In the genomic region with DNA sequence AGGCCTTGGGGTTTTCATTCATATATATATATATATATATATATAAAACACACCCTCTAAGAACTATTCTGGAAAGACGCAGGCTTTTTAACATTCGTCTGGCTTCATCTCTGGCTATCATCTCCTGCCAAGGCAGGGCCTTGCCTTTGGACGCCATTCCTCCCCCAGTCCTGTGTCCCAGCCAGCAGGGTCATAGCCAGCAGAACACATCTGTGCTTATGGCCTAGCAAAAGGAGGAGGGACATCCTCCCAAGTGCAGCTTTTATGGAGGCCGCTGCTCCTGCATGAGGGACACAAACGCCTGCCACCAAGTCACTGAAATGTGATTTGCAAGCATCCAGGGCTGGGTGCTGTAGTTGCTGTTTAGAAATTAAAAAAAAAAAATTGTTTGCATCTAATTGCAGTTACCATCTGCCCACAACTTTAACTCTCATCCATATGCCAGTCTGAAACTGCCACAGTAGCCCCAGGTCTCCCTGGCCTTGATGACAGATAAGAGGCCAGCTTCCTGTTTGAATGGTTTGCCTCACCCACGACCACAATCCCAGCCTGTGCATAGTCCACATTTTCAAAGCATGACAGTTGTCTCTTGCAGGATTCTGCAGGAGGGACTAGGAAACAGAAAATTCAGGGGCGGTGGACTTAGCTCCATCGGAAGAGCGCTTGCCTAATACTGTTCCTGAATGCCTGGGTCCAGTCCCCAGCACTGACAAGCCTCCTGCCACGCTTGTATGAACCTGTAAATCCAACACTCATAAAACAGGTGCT, we compare ENCODE assay signal across 10 mouse cellular contexts.
DNase-seq lines count a peak whose midpoint lies in the region; ATAC-seq lines count a peak whose summit lies in the region.
"Had no signal": no experiment of that assay in that cellular context is flagged by ENCODE, and none has a peak within 500 bp of the region (broad histone marks: within the 10 kb centered on the region; RNA-seq: fewer than 3 reads in every experiment).

No protein-coding gene starts in this region.

- DNase-seq in left cerebral cortex, postnatal 4 days = peak; percentile 50
- no peak for DNase-seq in left cerebral cortex, adult 18-20 months (ENCODE audit: low spot score in 2 of 2)
- DNase-seq in gastrocnemius, adult 18-20 months (ENCODE audit: low spot score) = peak; percentile 45
- no peak for DNase-seq in heart, embryonic 10.5 days (ENCODE audit: low spot score)
- DNase-seq in thymus, adult 18-20 months = no peak
- DNase-seq in thymus, postnatal 25 days = no peak
- no peak for DNase-seq in urinary bladder, postnatal 4 days (ENCODE audit: low spot score in 2 of 2)
- DNase-seq: cerebellum, postnatal 25 days had no signal

- H3K27me3 ChIP-seq in heart, embryonic 10.5 days (ENCODE audit: insufficient read depth, poor library complexity, severe bottlenecking) = no peaks in the 10 kb centered on the region

- H3K4me1 ChIP-seq in heart, embryonic 10.5 days = peaks cover 31% of the 10 kb centered on the region

- no peaks in the 10 kb centered on the region for H3K9me3 ChIP-seq in heart, embryonic 10.5 days
- H3K9me3 ChIP-seq: midbrain, embryonic 10.5 days had no signal

- H3K4me3 ChIP-seq in heart, embryonic 10.5 days = no peak overlapping the region
- H3K4me3 ChIP-seq: midbrain, embryonic 10.5 days had no signal

- intact Hi-C loops in left cerebral cortex, postnatal 4 days (cut with DNase I) = no loop called here

- no peaks in the 10 kb centered on the region for H3K36me3 ChIP-seq in heart, embryonic 10.5 days
- H3K36me3 ChIP-seq: midbrain, embryonic 10.5 days had no signal

- WGBS in heart, embryonic 10.5 days = 61% methylated on average over 10 of the region's 10 CpGs

- peak overlapping the region; percentile 73; the same call in 1 of the 2 replicates for H3K27ac ChIP-seq in heart, embryonic 10.5 days
- H3K27ac ChIP-seq: midbrain, embryonic 10.5 days had no signal

- peak; percentile 34; the same call in 1 of the 2 replicates for ATAC-seq in megakaryocyte, adult 5-6 weeks (ENCODE audit: poor library complexity, severe bottlenecking)

Comparison
In these comparisons a context has a peak if more than half of its experiments do, and no peak if none do; other contexts are left out.
1. DNase-seq: peak in left cerebral cortex, postnatal 4 days (single experiment) and gastrocnemius, adult 18-20 months (single experiment); none in left cerebral cortex, adult 18-20 months (0 of 2), heart, embryonic 10.5 days (single experiment), thymus, adult 18-20 months (0 of 2), thymus, postnatal 25 days (single experiment) and urinary bladder, postnatal 4 days (0 of 2).